Mouse (Mus musculus): ENCODE data around the gene Cplx2.
A peak's percentile ranks its signal among the peaks of the same experiment; 100 is the strongest.

Cplx2 gene

DNA sequence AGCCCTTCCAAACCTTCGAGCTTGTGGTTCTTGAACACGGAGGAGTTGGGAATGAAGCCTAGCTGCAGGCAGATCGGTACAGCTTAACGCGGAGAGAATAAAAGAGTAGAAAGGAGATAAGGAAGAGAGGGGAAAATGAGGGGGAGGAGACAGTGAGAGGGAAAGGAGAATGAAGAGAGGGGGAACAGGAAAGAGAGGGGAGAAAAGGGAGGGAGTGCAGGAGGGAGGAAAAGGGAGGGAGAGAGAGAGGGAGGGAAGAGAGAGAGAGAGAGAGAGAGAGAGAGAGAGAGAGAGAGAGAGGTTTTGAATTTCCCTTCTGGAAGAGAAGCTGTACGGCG, at the start of gene Cplx2:
Gene Cplx2 (plus strand): TSS at position 301 of the 338 bp plus-strand sequence.
- no peak for DNase-seq

DNA sequence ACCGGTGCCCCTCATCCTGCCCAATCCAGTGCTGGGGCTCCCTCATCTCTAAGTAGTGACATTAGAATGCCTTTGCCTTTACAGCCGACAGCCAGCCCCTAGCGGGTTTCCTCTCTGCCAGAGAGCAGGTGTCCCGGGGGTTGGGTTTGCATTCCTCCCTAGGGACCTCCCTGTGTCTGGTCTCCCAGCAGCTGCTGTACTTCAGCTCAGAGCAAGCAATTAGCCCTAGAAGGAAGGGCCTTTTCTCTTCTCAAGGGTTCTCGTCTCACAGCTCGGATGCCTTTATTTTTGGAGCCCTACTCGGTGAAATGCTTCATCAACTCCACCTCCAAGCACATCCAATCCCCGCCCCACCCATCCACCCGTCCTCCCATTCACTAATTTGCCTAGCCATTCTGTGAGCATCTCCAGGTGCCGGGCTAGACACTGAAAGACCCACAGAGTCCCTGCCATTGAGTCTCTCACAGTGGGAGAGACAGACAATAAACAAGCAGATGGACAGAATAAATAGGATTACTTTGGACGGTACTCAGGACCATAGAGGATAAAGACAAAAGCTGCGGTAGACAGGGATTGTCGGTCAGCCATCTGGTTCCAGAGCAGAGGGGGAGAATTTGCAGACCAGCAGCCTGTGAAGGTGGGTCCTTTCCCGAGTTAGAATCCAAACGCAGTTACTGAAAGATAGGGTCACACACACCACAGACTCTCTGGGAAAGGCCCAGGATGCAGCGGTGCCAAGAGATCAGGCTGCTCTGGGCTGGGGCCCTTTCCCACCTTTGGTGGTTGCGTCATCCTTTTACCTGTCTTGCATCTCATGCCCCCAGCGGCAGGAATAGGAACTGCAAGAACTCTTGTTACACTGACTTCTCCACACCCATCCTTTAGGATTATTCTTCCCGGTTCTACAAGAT, 48.5 kb upstream of the Cplx2 start:
- peak; percentile 70 for DNase-seq

DNA sequence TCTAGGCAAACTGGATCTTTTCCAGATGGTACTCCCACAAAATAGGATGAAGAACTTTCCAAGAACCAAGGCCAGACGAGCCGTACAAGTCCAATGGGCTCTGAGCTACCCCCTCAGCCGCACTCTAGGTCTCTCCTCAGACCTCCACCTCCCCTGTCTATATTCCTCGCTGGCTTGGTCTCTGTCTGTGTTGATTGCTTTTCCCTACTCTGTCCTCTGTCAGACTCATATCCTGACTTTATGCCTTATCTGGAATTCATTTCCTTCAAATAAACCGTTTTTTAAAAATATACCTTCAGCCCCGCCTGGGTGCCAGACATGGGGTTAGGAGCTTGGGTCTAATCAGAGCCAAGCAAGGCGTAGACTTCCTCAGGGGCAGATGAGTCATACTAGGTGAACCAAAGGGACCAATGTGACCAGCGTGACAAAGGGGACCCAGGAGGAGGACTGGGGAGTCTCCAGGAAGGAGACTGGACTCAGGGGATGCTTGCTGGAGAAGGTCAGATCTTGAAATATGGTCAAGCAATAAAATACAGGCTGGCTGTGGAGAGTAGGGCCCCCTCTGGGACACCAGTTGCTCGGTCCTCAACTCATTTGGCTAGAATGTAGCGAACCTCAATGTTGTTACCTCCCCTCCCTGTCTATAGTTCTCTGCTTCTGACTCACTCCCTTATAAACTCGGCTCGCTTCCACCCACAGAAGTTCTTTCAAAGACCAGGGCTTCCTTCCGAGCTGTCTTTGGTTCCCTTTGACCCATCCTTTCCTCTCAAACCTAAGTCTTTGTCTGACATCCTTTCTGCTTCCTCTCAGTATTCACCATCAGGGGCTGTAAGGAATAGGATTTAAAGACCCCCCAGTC, 47.6 kb upstream of the Cplx2 start:
- DNase-seq: no peak

DNA sequence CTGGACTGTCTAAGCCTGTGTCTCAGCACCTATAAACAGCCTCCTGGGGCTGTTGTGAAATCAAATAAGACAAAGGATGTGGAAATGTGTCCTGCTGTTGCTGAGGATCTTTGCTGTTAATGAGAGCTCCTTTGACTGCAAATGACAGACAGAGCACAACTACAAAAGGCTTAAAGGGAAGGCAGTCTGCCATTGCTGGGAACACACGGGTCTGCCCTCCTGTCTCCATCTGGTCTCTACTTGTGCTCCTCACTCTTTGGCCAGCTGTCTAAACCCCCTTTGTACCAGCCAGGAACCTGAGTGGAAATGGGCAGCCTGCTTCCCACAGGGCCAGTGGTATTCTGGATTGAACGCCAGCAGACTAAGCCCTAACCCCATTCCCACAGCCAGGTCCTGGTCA, 47.0 kb upstream of the Cplx2 start:
- no peak for DNase-seq

DNA sequence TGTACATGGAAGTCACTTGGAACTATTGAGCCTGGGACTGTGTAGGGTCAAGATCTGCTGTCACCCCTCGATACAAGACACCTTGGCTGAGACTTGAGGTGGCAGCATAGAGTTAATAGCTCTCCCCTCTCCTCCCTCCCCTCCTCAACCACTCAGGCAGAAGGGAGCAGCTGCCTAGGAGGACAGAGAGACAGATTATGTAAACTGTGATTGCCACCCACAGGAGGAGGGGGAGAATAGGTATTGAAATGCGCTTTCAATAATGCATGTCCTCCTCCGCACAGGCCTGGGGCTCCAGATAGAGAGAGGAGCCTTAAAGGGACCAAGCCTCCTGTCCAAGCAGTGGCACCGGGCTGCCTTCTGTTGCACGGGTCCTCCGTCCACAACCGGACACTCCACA, 45.3 kb upstream of the Cplx2 start:
- no peak for DNase-seq

DNA sequence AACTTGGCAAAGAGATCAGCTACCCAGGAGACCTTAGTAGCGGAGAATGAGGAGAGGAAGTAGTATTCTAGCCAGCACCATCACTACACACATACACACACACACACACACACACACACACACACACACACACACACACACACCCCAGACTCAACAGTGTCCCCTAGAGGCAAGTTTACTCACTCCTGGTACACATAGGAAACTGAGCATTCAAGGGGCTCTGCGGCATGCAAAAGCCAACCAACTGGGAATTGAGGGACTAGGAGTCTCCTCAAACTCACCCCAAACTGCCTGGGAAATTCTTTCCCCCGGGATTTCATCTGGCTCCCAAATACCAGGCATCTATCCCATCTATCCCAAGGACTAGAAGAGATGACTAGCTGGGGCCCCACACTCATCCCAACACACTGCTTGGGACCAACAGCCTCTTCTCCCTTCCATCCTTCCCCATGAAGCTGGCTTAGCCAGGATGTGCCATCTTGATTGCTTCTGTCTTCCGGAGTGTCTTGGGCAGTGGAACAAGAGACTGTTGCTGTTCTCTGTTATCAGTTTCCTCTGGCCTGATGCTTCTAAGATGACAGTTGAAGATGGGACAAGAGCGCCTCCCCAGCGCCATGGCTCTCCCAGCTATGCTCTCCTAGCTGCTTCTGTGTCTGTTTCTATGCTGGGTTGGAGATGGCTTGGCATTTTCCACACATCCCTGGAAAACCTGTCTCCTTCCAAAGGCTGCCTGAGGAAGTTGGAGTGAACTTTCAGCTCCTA, 44.3 kb upstream of the Cplx2 start:
- no peak for DNase-seq

DNA sequence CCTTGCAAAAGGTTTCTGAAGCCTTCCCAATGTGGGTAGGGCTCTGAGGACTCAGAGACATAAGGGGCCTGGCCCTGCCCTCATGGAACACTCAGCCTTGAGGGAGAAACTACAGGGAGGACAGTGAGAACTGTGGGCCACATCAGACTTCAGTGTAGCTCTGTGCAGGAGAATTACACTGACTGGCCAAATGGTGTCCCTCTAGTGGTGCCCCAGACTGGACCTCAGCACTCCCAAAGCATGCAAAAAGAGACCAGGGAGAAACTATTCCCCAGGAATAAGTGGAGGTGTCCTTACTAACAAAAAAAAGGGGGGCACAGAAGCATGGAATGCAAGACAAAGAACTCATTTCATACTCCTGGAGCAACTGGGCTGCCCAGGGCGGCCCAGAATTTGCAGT, 43.1 kb upstream of the Cplx2 start:
- no peak for DNase-seq

DNA sequence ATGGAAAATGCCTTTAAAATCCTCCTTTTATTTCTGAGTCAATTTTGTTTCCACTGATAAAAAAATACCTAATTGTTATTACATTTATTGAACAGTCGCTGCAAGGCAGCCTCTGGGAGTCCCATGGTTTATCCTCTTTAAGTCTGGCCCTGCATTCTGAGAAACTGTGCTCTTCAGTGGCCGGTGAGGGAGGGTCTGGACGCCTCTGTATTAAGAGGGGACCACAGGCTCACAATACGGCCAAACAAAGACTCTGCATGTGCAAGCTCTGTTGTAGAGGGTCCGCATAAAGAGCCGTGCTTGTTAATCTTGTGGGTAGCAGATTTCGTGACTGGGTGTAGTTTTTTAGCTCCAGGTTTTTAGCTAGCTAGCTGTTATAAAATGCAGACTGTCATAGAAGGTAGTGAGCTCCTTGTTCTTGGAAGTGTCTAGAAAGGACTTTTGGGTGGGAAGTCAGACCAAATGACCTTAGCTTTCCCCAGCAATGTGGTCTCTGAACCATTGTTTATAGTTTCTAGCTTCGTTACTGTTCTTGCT, 42.1 kb upstream of the Cplx2 start:
- DNase-seq: no peak

DNA sequence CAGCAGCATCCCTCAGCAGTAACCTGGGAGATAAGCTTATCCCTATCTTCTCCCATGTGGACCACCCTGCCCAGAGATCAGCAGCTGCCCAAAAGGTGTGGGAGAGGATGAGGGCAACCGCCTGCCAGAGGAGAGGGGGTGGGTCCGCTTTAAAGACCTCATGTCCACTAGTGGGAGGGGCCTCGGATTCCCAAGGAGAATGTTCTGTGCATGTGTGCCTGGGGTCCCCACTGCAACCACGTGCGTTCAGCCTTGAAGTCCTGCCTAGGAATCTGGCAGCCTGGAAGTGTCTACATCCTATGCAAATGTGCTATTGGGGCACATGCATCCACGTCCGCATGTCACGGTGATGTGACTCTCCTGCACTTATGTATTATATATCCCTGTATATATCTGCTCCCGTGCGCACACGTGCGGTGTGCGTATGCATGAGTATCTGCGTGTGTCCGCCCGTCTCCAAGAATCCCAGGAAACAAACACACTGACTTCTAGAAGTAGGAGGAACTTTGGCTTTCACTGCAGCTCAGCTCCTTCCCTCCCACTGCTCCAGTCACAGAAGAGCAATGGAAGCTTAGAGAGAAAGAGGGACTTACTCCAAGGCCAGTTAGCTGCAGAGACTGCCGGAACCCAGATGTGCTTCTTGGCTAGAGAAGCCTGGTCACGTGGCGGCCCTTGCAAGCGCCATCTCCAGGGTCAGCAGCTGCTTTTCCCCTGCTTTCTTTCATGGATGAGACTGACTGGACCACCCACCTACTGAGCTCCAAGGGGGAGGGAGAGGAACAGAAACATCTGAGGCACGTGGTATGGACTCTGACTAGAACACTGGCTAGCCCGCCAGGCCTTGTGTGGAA, 39.1 kb upstream of the Cplx2 start:
- peak; percentile 60 for DNase-seq

DNA sequence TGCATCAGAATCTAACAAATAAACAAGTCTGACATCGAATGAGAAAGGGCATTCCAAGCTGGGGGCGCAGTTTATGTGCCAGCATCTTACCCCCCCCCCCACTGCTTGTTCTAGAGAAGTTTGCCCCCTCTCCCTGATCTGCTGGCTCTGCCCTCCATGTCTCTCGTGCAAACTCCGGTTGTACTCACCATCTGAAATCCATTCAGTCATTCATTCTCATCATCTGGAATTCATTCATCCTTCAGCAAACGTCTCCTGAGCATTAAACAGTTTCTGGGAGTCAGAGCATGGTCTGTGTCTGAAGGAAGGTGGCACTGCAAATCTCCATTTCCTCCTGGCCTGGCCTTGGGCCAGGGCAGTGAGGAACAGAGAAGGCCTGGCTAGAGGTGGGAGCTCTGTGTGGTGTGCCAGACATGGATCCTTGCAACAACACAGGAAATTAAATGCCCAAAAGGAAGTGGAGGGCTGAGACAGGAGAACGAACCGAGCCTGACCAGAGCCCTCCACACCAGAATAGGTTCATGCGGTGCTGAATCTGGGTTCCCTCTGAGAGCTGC, 38.1 kb upstream of the Cplx2 start:
- no peak for DNase-seq

DNA sequence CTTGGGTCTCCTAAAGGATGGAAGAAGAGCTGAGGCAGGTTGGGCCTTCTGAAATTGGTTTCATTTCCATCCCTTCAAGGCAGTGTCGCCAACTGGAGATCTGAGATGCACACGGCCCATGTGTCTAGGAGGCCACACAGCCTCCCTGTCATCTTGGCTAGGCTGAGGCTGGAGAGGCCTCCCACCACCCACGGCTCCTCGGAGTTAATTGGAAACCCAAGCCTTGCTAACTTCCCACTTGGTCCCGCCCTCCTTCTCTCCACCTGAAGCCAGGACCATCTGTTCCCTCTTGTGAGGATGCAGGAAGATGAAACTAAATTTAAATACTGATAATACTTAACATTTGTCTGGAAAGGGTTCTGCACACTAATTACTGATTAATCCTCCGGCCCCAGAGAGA, 34.1 kb upstream of the Cplx2 start:
- no peak for DNase-seq

DNA sequence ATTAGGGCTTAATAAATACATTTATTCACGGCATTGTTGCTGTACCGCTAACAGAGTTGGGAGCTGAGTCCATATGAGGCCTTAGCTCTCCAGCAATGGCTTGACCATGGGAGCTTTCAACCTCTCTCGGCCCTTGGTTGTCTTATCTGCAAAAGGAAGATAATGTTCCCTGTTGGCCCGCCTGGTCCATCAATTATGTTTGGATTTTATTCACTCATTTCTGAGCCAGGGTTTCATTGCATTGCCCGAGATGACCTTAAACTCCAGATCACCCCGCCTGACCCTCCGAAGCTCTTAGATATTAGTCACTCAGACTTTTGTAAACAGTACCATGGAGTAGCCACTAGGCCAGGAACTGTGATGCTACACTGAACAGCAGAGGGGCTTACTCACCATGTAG, 33.6 kb upstream of the Cplx2 start:
- DNase-seq: no peak

DNA sequence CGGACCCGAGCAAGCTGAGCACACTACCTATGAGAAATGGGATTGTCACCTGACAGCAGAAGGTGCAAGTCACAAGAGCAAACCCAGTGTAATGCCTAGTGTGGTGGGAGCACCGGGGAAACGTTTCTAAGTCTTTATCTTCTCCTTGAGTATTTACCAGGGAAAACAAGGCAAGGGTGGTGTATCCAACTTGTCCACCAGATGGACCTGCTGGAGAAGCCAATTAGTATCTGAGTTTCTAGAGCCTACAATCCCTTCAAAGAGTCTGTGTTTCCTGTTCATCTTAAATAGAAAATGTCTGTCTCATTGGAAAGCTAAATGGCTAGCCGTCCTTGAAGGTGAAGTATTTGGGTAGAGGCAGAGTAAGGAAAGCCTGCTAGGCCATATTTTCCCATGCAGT, 32.3 kb upstream of the Cplx2 start:
- DNase-seq: no peak

DNA sequence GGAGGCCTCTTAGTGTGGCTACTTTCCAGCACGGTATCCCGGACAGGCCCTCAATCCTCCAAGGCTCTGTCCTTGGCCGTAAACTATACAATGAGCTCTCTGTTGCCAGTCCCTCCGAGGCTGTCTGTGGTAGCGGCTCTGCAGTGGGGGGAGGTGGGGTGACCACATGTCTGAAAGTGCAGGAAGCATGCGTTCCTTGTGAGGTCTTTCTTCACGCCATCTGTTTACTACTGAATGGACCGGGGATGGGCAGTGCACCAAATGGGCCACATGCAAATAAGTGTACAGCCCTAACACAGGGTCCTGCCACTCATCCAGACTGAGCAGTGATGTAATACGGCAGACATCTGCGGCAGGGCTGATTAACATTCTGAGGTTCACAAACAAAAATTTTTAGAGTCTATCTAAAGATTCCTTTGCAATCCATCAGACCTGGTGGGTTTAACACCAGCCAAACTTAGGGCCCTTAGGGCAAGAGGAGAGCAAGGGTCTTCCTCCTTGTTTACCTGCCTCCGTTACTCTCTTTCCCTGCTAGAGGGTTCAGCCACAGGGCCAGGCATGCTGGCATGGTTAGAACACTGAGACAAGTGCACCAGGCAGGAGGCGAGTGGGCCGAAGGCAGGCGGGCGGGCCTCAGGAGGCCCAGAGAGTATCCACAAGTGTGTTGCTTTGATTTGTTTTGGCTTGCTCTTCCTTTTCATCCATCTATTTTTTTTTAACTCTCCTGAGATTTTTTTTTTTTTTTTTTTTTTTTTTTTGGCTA, 25.1 kb upstream of the Cplx2 start:
- no peak for DNase-seq

DNA sequence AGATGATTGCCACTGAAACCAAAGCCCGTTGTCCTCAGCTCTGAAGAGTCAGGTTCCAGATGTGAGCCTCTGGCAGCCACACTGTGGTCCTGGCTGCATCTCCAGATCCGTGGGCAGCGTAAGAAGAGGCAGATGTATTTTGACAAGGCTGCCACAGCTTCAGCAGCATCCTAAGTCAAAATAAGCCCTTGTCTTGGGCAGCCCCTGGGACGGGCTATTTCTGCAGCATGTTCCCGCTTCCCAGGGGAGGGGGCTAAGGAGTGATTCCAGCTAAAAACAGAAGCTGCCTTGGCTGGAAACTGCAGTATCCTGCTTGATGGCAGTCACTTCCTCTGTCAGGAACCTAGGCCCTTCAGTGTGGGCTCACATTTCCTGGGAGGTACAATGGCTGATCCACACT, 23.1 kb upstream of the Cplx2 start:
- DNase-seq: no peak

DNA sequence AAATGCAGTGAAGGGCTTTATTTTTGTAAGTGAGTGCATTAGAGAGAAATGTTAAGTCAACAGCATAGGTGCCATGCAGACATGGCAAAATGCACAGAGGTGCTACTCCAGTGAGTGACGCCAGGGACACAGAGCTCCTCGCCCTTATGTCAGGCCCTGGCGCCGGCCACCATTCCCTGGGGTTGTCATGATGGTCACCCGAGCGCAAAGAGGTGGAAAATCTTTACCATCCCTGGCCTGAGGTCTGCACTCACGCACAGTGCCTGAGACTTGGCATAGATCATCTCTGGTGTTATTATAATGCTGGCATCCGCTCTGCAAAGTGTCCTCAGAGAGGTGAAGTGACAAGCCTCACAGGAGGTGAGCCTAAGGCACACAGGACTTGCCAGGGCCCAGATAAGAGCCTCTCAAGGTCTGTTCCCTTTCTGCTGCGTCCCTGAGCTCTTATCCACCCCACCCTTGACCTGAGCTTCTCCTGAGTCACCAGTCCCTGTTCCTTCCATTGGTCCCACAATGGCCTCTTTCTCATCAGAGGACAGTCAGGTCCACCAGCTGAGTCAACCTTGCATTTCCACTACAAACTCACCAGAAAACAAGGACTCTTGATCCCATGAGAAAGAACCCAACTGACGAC, 21.9 kb upstream of the Cplx2 start:
- no peak for DNase-seq

DNA sequence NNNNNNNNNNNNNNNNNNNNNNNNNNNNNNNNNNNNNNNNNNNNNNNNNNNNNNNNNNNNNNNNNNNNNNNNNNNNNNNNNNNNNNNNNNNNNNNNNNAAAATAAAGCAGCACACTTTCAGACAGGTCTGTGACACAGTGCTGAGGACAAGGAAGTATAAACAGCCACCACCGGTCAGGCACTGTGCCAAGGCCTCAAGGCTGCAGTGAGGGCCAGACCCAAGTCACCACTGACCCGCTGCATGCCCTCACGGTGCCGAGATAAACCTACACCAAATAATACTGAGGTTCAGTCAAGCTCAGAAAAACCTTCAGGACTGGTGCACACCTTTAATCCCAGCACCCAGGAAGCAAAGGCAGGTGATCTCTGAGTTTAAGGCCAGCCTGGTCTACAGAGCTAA, 13.7 kb upstream of the Cplx2 start:
- DNase-seq: peak; percentile 11

DNA sequence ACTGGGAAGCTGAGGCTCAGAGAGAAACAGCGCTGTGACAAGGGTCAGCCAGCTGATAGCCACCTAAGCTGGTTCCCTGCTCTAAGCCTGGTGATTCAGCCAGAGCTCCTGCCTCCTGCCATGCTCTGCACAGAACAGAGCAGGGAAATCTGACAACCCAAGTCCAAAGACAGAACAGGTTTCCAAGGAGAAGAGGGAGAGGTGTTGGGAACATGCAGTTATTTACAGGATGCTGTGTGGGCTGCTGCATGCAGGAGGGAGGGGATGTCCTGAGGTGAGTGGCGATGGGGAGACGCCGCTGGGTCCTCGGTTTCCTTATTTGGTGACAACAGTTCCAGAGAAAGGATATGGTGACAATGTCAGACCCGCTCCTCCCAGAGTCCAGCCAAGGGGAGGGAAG, 12.0 kb upstream of the Cplx2 start:
- DNase-seq: no peak

DNA sequence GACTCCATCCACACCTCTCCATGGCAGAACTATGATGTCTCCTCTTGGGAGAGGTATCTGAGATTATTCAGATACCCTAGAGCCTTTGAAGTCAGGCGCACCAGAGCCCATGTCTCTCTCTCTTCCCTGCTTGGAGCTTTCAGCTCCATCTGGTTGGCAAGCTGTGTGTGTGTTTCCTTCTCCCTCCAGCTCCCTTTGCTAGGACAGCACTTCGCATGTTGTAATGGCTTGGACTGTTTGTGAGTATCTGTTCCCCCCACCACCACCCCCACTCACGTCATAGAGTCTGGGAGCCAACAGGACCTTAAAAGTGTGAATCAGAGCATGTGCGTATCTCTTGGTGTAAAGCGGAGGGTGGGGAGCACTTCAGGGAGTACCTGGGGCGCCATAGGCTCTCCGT, 6.5 kb upstream of the Cplx2 start:
- no peak for DNase-seq

DNA sequence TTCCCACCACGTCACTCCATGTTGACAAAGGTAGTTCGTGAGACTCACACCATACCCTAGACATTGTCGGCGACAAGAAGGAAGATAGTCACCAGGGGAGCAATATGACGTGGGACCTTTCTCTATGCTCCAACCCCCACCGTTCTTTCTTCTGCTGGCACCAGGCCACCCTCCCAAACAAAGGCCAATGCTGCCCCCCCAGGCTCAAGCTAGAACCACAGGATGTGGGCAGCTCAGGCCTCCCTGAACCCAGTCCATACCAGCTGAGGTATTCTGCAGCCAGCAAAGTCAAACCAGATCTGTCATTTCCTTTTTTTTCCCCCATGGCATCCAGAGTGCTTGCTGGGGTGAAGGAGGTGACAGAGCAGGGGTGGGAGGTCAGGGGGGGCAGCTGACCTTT, 3.4 kb upstream of the Cplx2 start:
- DNase-seq: no peak

DNA sequence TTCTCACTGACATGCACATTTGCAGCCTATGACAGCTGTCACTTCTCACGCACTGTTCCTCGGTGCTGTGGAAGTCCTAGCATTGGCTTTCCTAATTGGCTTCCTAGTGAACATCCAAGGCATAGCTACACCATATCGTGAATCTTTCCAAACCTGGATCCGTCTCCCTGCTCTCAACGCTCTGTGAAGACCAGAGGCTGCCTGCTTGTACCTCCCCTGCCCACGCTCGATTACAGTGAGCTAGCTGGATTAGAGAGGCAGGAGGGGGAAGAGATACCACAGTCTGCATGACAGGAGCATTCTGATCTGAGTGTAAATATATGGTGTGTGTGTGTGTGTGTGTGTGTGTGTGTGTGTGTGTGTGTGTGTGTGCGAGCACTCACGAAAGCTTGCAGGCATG, 3.0 kb upstream of the Cplx2 start:
- no peak for DNase-seq
